Mouse (Mus musculus): Measurements from ENCODE around the gene Hist1h4h.
A peak's percentile ranks its signal among the peaks of the same experiment; 100 is the strongest.

Gene Hist1h4h

GRCm38 (mm10) chr13:23530901-23531875 lies at the start of gene Hist1h4h:
Gene Hist1h4h, plus strand, starts transcription at chr13:23531050.
- peak; percentile 97 for DNase-seq

- DNase-seq = no peak
These were observed 47.7 kb upstream of the Hist1h4h start for GRCm38 (mm10) chr13:23483153-23483552.

GRCm38 (mm10) chr13:23485271-23485670 lies 45.6 kb upstream of the Hist1h4h start:
- DNase-seq = no peak

- peak; percentile 39 for DNase-seq
These were observed 42.2 kb upstream of the Hist1h4h start, which contains the start of gene Btn2a2 for GRCm38 (mm10) chr13:23488400-23489322. Gene Btn2a2, minus strand, starts transcription at chr13:23488857.

- DNase-seq = no peak
These were observed 40.0 kb upstream of the Hist1h4h start for GRCm38 (mm10) chr13:23490863-23491262.

GRCm38 (mm10) chr13:23491263-23491662 lies 39.6 kb upstream of the Hist1h4h start:
- no peak for DNase-seq

GRCm38 (mm10) chr13:23491990-23492389 lies 38.9 kb upstream of the Hist1h4h start:
- no peak for DNase-seq

- no peak for DNase-seq
These were observed 35.3 kb upstream of the Hist1h4h start for GRCm38 (mm10) chr13:23495526-23495925.

- peak; percentile 7 for DNase-seq
These were observed 33.1 kb upstream of the Hist1h4h start for GRCm38 (mm10) chr13:23497656-23498321.

- DNase-seq = peak; percentile 3
These were observed 32.2 kb upstream of the Hist1h4h start for GRCm38 (mm10) chr13:23498653-23499052.

GRCm38 (mm10) chr13:23499943-23500342 lies 30.9 kb upstream of the Hist1h4h start:
- no peak for DNase-seq

GRCm38 (mm10) chr13:23500424-23501200 lies 30.2 kb upstream of the Hist1h4h start:
- DNase-seq = no peak

GRCm38 (mm10) chr13:23501511-23501910 lies 29.3 kb upstream of the Hist1h4h start:
- DNase-seq = no peak

- no peak for DNase-seq
These were observed 28.8 kb upstream of the Hist1h4h start for GRCm38 (mm10) chr13:23502031-23502567.

GRCm38 (mm10) chr13:23502916-23503315 lies 27.9 kb upstream of the Hist1h4h start:
- no peak for DNase-seq

- peak; percentile 55 for DNase-seq
These were observed 27.1 kb upstream of the Hist1h4h start for GRCm38 (mm10) chr13:23503797-23504196.

- no peak for DNase-seq
These were observed 25.0 kb upstream of the Hist1h4h start for GRCm38 (mm10) chr13:23505662-23506345.

- no peak for DNase-seq
These were observed 24.5 kb upstream of the Hist1h4h start for GRCm38 (mm10) chr13:23506351-23506750.

- no peak for DNase-seq
These were observed 23.9 kb upstream of the Hist1h4h start for GRCm38 (mm10) chr13:23506819-23507515.

- no peak for DNase-seq
These were observed 20.7 kb upstream of the Hist1h4h start for GRCm38 (mm10) chr13:23510127-23510526.
